Mouse (Mus musculus) kidney, adult 2 months (tissue): ENCODE data around the gene Tldc2.

Experiments
- CTCF ChIP-seq: fragments of 200-500 bp; conservative IDR thresholded peaks from 2 replicates; pipeline ENCODE4 v1.5.1; 2011; ENCODE audit warnings: low read depth, mild to moderate bottlenecking, control low read depth, low read length, moderate library complexity, mixed read lengths; ENCODE audit not compliant: insufficient read depth, insufficient read length
- POLR2A ChIP-seq: fragments of 200-500 bp; IDR thresholded peaks from one replicate; pipeline ENCODE4 v1.6.1; 2011; ENCODE audit warnings: low read depth, low read length, control low read depth

DNA sequence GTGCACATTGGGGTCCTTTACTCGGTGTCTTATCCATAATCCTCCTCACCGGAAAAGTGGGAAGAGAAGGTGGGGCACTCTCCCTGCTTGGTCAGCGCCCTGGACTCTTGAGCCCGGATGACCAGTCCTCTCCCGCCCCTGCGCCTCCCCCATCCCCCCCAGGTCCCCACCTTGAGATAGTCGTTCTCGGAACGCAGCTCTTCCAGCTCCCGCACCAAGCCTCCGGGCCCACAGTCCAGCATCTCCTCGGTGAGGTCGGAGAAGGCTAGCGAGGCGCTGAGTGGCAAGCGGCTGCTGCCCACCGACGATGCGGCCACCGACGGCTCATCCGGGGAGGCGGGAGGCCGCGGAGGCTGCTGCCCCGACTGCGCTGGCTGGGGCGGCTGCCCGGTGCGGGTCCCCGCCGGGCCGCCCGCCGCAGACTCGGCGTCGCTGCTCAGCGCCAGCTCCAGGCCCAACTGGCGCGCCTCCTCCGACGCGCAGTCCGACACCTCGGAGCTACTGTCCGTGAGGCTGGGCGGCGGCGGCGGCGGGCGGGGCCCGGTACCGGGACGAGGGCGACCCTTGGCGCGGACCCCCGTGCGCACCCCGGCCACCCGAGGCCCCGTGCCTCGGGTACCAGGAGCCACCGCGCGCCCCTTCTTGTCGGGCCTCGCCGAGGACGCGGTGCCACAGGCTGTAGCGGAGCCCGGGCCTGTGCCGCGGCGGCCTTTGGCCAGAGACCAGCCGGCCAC lies 8.6 kb upstream of the Tldc2 start:
- no peak for TF ChIP-seq CTCF
- no peak for TF ChIP-seq POLR2A
